Mouse (Mus musculus) heart, postnatal 36 days (tissue): ENCODE results near the gene Cd82. TPM values are rescaled to one million over a fixed set of nuclear protein-coding genes. Genes with fewer than 3 reads are reported as not detected.

ENCODE experiments used
- DNase-seq, 2 experiments: peaks; one replicate each; pipeline ENCODE4 v3.0.0; 2021 to 2022
- intact Hi-C: fragments of 180-260 bp; cut with DNase I; formaldehyde crosslinking; loops from one replicate; pipeline ENCODE4 v1.15.1; 2025
- microRNA-seq, 2 experiments: library from miRNA; unstranded; fragments of <30 nt; microRNA quantifications; one replicate each; pipeline ENCODE4 v1.2.0; 2021; ENCODE audit warnings: borderline number of aligned reads in 2 of 2
- total RNA-seq, 2 experiments: library from RNA; stranded (reverse); gene quantifications; 2 replicates each; pipeline ENCODE4 v1.2.3; 2021

Gene Cd82
- total RNA-seq, 2 experiments from 2014 or later = 10.7 to 13.8 TPM

GRCm38 (mm10) chr2:93372097-93372571 is 90.8 kb downstream of the Cd82 start:
- no peak for DNase-seq
- intact Hi-C loops = no loop called here

Small RNA genes within 50 kb of the gene (microRNA-seq; reads per million reads assigned to microRNA genes)
- 0 reads per million in 2 experiments for gene Mir7001

Other genes starting within 250 kb of the Cd82 start
- 10 to 100 TPM; 12.4 to 16.2 TPM for gene Tspan18, start 128.6 kb downstream of the Cd82 start, total RNA-seq
- gene Gm10803, start 97.4 kb upstream of the Cd82 start, total RNA-seq = not detected
- gene Alx4, start 179.2 kb upstream of the Cd82 start, total RNA-seq = under 1 TPM; 0.19 to 0.22 TPM